ENCODE assay signal across 21 mouse cellular contexts in genomic region chr10:21908686-21909085, GRCm38 (mm10). TPM values are rescaled to one million over a fixed set of nuclear protein-coding genes. Genes with fewer than 3 reads are reported as not detected.
A peak's percentile ranks its signal among the peaks of the same experiment; 100 is the strongest.
DNase-seq lines count a peak whose midpoint lies in the region; ATAC-seq lines count a peak whose summit lies in the region.
"Had no signal": no experiment of that assay in that cellular context is flagged by ENCODE, and none has a peak within 500 bp of the region (broad histone marks: within the 10 kb centered on the region; RNA-seq: fewer than 3 reads in every experiment).

No protein-coding gene starts in this region.

- no peak overlapping the region for H3K4me3 ChIP-seq in midbrain, embryonic 14.5 days (replicated peaks; ENCODE audit: low read depth, low read length)
- H3K4me3 ChIP-seq in midbrain, embryonic 16.5 days (ENCODE audit: low read depth, low read length) = no peak overlapping the region
- no peak overlapping the region for H3K4me3 ChIP-seq in hindbrain, embryonic 12.5 days
- H3K4me3 ChIP-seq: embryonic facial prominence, embryonic 13.5 days; heart, embryonic 10.5 days; neural tube, embryonic 12.5 days had no signal

- WGBS in midbrain, embryonic 14.5 days = 94% methylated on average over 1 of the region's 1 CpGs
- WGBS in midbrain, embryonic 16.5 days = 87% methylated on average over 1 of the region's 1 CpGs
- WGBS in hindbrain, embryonic 12.5 days = 83% methylated on average over 1 of the region's 1 CpGs

- ATAC-seq in megakaryocyte, adult 5-6 weeks (ENCODE audit: poor library complexity, severe bottlenecking) = peak; percentile 10; the same call in 1 of the 2 replicates
- no peak for ATAC-seq in midbrain, embryonic 14.5 days (ENCODE audit: low FRiP score, low TSS enrichment)
- ATAC-seq in midbrain, embryonic 16.5 days = no peak
- no peak for ATAC-seq in hindbrain, embryonic 12.5 days (ENCODE audit: low FRiP score)
- ATAC-seq: forebrain, postnatal 0 days; hindbrain, postnatal 0 days had no signal

- no peaks in the 10 kb centered on the region for H3K36me3 ChIP-seq in midbrain, embryonic 14.5 days (ENCODE audit: control insufficient read depth, insufficient read depth, low read length)
- no peaks in the 10 kb centered on the region for H3K36me3 ChIP-seq in midbrain, embryonic 16.5 days (ENCODE audit: control insufficient read depth, insufficient read depth, low read length)
- H3K36me3 ChIP-seq in hindbrain, embryonic 12.5 days = no peaks in the 10 kb centered on the region
- H3K36me3 ChIP-seq: embryonic facial prominence, embryonic 13.5 days; heart, embryonic 10.5 days; neural tube, embryonic 12.5 days had no signal

- H3K9me3 ChIP-seq in midbrain, embryonic 14.5 days (ENCODE audit: control insufficient read depth, low read length) = no peaks in the 10 kb centered on the region
- no peaks in the 10 kb centered on the region for H3K9me3 ChIP-seq in midbrain, embryonic 16.5 days (replicated peaks; ENCODE audit: control insufficient read depth, low read length, poor library complexity, severe bottlenecking)
- H3K9me3 ChIP-seq in hindbrain, embryonic 12.5 days (replicated peaks) = no peaks in the 10 kb centered on the region
- H3K9me3 ChIP-seq: embryonic facial prominence, embryonic 13.5 days; heart, embryonic 10.5 days; neural tube, embryonic 12.5 days had no signal

- peak; percentile 19 to 44 for DNase-seq in heart, adult 9 months (ENCODE audit: low spot score in 2 of 2)
- DNase-seq in heart, postnatal 14 days = no peak
- DNase-seq in CD4-positive, CD25-positive, alpha-beta regulatory T cell, adult 2 months (ENCODE audit: low read depth, low spot score) = peak; percentile 47
- DNase-seq in ES-CJ7 (ENCODE audit: low read depth, low spot score) = peak; percentile 43
- no peak for DNase-seq in midbrain, embryonic 14.5 days
- DNase-seq: adrenal gland, postnatal 36 days; cerebellum, adult 9-10 months; forebrain, postnatal 0 days; gastrocnemius, postnatal 10 days; heart, postnatal 4 days; kidney, adult 18-20 months; kidney, postnatal 25 days; layer of hippocampus, adult 9-11 months; liver had no signal

- H3K4me1 ChIP-seq in midbrain, embryonic 14.5 days (ENCODE audit: control insufficient read depth, insufficient read depth, low read length) = no peaks in the 10 kb centered on the region
- H3K4me1 ChIP-seq in midbrain, embryonic 16.5 days (ENCODE audit: control insufficient read depth, insufficient read depth, low read length) = peaks cover 2% of the 10 kb centered on the region; the same call in 1 of the 2 replicates
- no peaks in the 10 kb centered on the region for H3K4me1 ChIP-seq in hindbrain, embryonic 12.5 days
- H3K4me1 ChIP-seq: heart, embryonic 10.5 days; neural tube, embryonic 12.5 days had no signal

- H3K27me3 ChIP-seq in midbrain, embryonic 14.5 days (ENCODE audit: control insufficient read depth, insufficient read depth, low read length) = no peaks in the 10 kb centered on the region
- H3K27me3 ChIP-seq in midbrain, embryonic 16.5 days (ENCODE audit: control insufficient read depth, insufficient read depth, low read depth, low read length) = no peaks in the 10 kb centered on the region
- no peaks in the 10 kb centered on the region for H3K27me3 ChIP-seq in hindbrain, embryonic 12.5 days
- H3K27me3 ChIP-seq: embryonic facial prominence, embryonic 13.5 days; neural tube, embryonic 12.5 days had no signal

- intact Hi-C loops in heart, postnatal 14 days (cut with DNase I) = loop anchor here (5.0 kb wide), 1 partner anchor 44 kb away; no protein-coding TSS in a partner anchor

- H3K27ac ChIP-seq in midbrain, embryonic 14.5 days (replicated peaks; ENCODE audit: low read depth, low read length) = no peak overlapping the region
- H3K27ac ChIP-seq in midbrain, embryonic 16.5 days (ENCODE audit: low read length) = no peak overlapping the region
- H3K27ac ChIP-seq in hindbrain, embryonic 12.5 days = no peak overlapping the region
- H3K27ac ChIP-seq: embryonic facial prominence, embryonic 13.5 days; heart, embryonic 10.5 days; hindbrain, postnatal 0 days; neural tube, embryonic 12.5 days had no signal

- no peak overlapping the region for H3K9ac ChIP-seq in midbrain, embryonic 14.5 days (replicated peaks; ENCODE audit: low read length)
- H3K9ac ChIP-seq in midbrain, embryonic 16.5 days (ENCODE audit: low read depth, low read length) = no peak overlapping the region
- no peak overlapping the region for H3K9ac ChIP-seq in hindbrain, embryonic 12.5 days
- H3K9ac ChIP-seq: embryonic facial prominence, embryonic 13.5 days; forebrain, postnatal 0 days; neural tube, embryonic 12.5 days had no signal

- H3K4me2 ChIP-seq in midbrain, embryonic 14.5 days (ENCODE audit: low read length) = no peak overlapping the region
- no peak overlapping the region for H3K4me2 ChIP-seq in midbrain, embryonic 16.5 days (ENCODE audit: low read length)
- no peak overlapping the region for H3K4me2 ChIP-seq in hindbrain, embryonic 12.5 days (replicated peaks)
- H3K4me2 ChIP-seq: embryonic facial prominence, embryonic 13.5 days; neural tube, embryonic 12.5 days had no signal

RNA-seq across cellular contexts. Expression of gene Sgk1, which starts 26.7 kb away (rescaled TPM):
- total RNA-seq in heart, postnatal 14 days (2021) = 100 to 1,000 TPM; 120 to 135 TPM
- total RNA-seq in megakaryocyte, adult 5-6 weeks (2015) = 27.2 and 31.3 TPM in 2 replicates
- total RNA-seq in megakaryocyte, adult 5-6 weeks (2017) = 43.9 and 48.3 TPM in 2 replicates
- polyA plus RNA-seq in midbrain, embryonic 14.5 days (2014; fragmentation: Nextera tagmentation; extraction: Ambion mirVana) = 43.7 and 47.9 TPM in 2 replicates
- 47.9 and 53.4 TPM in 2 replicates for polyA plus RNA-seq in midbrain, embryonic 16.5 days (2015; fragmentation: Nextera tagmentation; extraction: Ambion mirVana)
- polyA plus RNA-seq in hindbrain, embryonic 12.5 days (2016; fragmentation: Nextera tagmentation; extraction: Ambion mirVana) = 32.8 and 33.8 TPM in 2 replicates

Comparison
In these comparisons a context has a peak if more than half of its experiments do, and no peak if none do; other contexts are left out.
1. DNase-seq: peak in heart, adult 9 months (2 of 2), CD4-positive, CD25-positive, alpha-beta regulatory T cell, adult 2 months (single experiment) and ES-CJ7 (single experiment); none in heart, postnatal 14 days (0 of 2) and midbrain, embryonic 14.5 days (single experiment).